Mouse (Mus musculus) C2C12 (cell line): ENCODE data around the gene Anapc13. TPM values are rescaled to one million over a fixed set of nuclear protein-coding genes. Genes with fewer than 3 reads are reported as not detected.
A peak's percentile ranks its signal among the peaks of the same experiment; 100 is the strongest.

Experiments
- H3K27me3 ChIP-seq: one replicate; pipeline ENCODE4 v1.6.1; 2011; ENCODE audit not compliant: control insufficient read depth, insufficient read depth, insufficient read length
- H3K36me3 ChIP-seq: one replicate; pipeline ENCODE4 v1.6.1; 2011; ENCODE audit not compliant: control insufficient read depth, insufficient read depth
- H3K4me3 ChIP-seq: one replicate; pipeline ENCODE4 v1.5.1; 2011; ENCODE audit warnings: mild to moderate bottlenecking, control low read depth; ENCODE audit not compliant: poor library complexity, insufficient read depth, severe bottlenecking
- H3K79me2 ChIP-seq: one replicate; pipeline ENCODE4 v1.6.1; 2011; ENCODE audit not compliant: control insufficient read depth, insufficient read depth
- H3K79me3 ChIP-seq: one replicate; pipeline ENCODE4 v1.6.1; 2011; ENCODE audit warnings: low read depth, control low read depth
- H3ac ChIP-seq: one replicate; pipeline ENCODE3; 2011; ENCODE audit warnings: low read depth; ENCODE audit not compliant: control insufficient read depth, insufficient read length
- CEBPB ChIP-seq: IDR thresholded peaks from one replicate; pipeline ENCODE4 v1.6.1; 2011; ENCODE audit warnings: low read depth, mild to moderate bottlenecking, control low read depth, moderate library complexity
- CTCF ChIP-seq: IDR thresholded peaks from one replicate; pipeline ENCODE4 v1.5.1; 2011; ENCODE audit not compliant: control insufficient read depth, insufficient read depth, insufficient read length
- FOSL1 ChIP-seq: IDR thresholded peaks from one replicate; pipeline ENCODE4 v1.8.0; 2011; ENCODE audit warnings: mild to moderate bottlenecking, low read length; ENCODE audit not compliant: poor library complexity, insufficient read depth, severe bottlenecking
- MAX ChIP-seq: IDR thresholded peaks from one replicate; pipeline ENCODE4 v1.6.1; 2011; ENCODE audit warnings: mild to moderate bottlenecking, control low read depth
- MYOD1 ChIP-seq: IDR thresholded peaks from one replicate; pipeline ENCODE4 v1.6.1; 2011; ENCODE audit warnings: low read depth; ENCODE audit not compliant: control insufficient read depth, insufficient read length
- MYOG ChIP-seq: IDR thresholded peaks from one replicate; pipeline ENCODE4 v1.6.1; 2011; ENCODE audit not compliant: control insufficient read depth, insufficient read length; ENCODE audit errors: extremely low read depth
- USF1 ChIP-seq: IDR thresholded peaks from one replicate; pipeline ENCODE4 v1.6.1; 2011; ENCODE audit warnings: low read depth, mild to moderate bottlenecking, control low read depth, moderate library complexity
- long read RNA-seq, 2 experiments: library from polyadenylated mRNA; unstranded; transcript quantifications; one replicate each; pipeline ENCODE4 v2.0.0; 2019 to 2020
- polyA plus RNA-seq: library from polyadenylated mRNA; unstranded; fragments of >200 nt; fragmentation: generic; extraction: Trizol; gene quantifications from one replicate; pipeline ENCODE4 v1.2.1, GENCODE M21; 2012; ENCODE audit warnings: missing spikeins

Gene Anapc13
- 136 TPM for polyA plus RNA-seq
- long read RNA-seq, experiment 1, transcript Anapc13-203 (3 exons, 727 nt), result minor isoform, 5 of 101 reads
- long read RNA-seq, experiment 1, transcript Anapc13-204 (3 exons, 589 nt), result major isoform, 45 of 101 reads
- long read RNA-seq, experiment 1, partial matches to known transcripts, result 17 of 101 reads
- long read RNA-seq, experiment 1, other reads (novel, unspliced or antisense), result 34 of 101 reads
- long read RNA-seq, experiment 2, partial matches to known transcripts, result 0 of 5 reads
- long read RNA-seq, experiment 2, other reads (novel, unspliced or antisense), result 1 of 5 reads

DNA sequence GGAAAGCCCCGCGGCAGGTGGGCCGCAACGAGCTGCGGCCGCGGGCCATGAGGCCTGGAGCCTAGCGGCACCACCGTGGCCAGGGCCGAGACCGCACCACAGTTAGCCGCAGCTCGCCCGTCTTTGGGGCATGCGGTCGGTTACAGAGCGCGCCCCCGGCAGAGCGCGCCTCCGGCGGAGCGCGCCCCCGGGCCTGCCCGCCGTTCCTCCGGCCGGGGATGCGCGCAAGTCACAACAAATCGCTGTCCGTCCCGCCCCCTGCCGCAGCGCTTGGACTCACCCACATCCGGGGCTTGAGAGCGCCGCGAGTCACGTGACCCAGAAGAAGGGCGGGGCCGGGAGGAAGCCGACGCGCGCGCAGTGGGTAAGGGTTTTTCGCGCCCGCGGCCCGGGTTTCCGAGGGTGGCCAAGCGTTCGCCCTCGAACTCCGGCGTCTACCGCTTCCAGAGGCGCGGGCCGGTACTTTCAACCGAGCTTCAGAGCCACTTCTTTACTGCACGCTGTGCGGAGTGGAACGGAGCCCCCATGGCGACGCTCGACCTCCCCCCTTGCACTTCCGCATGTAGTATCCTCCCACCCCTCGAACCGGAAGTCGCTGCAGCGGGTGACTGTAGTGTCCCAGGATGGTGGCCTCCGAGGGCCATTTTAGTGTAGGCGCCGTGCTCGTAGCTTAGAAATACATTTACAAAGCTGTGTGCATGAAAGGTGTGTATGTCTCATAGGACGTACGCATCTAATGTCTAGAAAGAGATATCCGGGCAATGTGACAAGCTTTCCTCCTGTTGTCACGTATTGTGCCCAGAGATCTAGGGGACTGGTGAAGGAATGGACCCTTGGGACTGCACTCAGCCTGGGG, at the start of gene Anapc13, which contains the start of gene Cep63:
TSS of gene Anapc13 (plus strand) at position 314 of the 856 bp plus-strand sequence.
TSS of gene Cep63 (minus strand) at position 552 of the 856 bp plus-strand sequence.
- Histone ChIP-seq H3K27me3 (no peaks in the 10 kb centered on the region), H3K79me2 (peaks cover 26% of the 10 kb centered on the region), H3K36me3 (no peaks in the 10 kb centered on the region), H3ac (peak within 1 kb of the TSS; percentile 93), H3K4me3 (peak within 1 kb of the TSS; percentile 53), H3K79me3 (peaks cover 7% of the 10 kb centered on the region)
- no peak for TF ChIP-seq MYOD1
- TF ChIP-seq MAX, result no peak
- TF ChIP-seq CTCF, result no peak
- TF ChIP-seq USF1, result peak; percentile 84
- TF ChIP-seq MYOG, result no peak
- no peak for TF ChIP-seq CEBPB
- no peak for TF ChIP-seq FOSL1

DNA sequence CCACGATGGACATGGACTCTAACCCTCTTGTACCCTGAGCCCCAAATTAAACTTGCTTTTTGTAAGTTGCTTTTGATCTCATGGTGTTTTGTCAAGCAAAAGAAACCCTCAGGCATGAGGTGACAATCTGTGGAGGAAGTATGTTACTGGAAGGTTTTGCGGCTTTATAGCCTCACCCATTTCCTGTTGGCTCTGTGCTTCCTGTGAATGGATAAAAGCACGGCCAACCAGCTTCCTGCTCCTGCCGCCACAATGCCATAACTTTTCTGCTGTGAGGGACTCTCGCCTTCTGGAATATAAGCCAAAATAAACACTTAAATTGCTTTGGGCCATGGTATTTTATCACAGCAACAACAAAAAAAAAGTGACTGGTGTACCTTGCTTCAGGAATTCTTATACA, 48.6 kb upstream of the Anapc13 start:
- TF ChIP-seq CTCF (no peak), FOSL1 (no peak), MYOD1 (no peak), MYOG (no peak), CEBPB (no peak), USF1 (no peak), MAX (no peak)
- H3ac ChIP-seq, result no peak overlapping the region
- H3K79me3 ChIP-seq, result no peaks in the 10 kb centered on the region
- no peaks in the 10 kb centered on the region for H3K36me3 ChIP-seq
- no peaks in the 10 kb centered on the region for H3K27me3 ChIP-seq
- H3K79me2 ChIP-seq, result no peaks in the 10 kb centered on the region
- no peak overlapping the region for H3K4me3 ChIP-seq

DNA sequence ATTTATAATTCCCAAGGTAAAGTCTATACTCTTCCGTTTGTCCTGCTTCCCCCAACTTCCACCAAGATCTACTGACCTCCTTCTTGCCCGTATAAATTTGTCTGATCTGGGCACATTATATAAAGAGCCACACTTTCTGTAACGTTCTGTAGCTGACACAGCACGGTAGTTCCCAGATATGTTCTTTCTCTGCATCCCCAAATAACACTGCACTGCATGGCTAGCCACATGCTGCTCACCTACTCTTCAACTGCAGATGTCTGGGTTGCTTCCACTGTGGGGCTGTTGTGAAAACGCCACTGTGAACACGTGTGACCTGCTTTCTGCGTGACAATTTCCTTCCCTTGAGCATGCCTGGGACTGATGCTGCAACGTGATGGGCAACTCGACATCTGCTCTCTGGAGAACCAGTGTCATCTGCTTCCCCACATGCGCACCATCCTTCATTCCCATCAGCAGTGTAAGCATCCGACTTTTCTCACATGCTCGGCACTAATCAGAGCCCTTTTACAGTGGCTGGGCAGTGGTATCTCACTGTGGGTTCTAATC, 44.1 kb upstream of the Anapc13 start:
- H3K79me3 ChIP-seq, result no peaks in the 10 kb centered on the region
- H3K4me3 ChIP-seq, result no peak overlapping the region
- H3ac ChIP-seq, result no peak overlapping the region
- H3K79me2 ChIP-seq, result no peaks in the 10 kb centered on the region
- H3K27me3 ChIP-seq, result no peaks in the 10 kb centered on the region
- H3K36me3 ChIP-seq, result no peaks in the 10 kb centered on the region
- TF ChIP-seq MAX (no peak), MYOD1 (no peak), CEBPB (no peak), CTCF (no peak), MYOG (no peak)

DNA sequence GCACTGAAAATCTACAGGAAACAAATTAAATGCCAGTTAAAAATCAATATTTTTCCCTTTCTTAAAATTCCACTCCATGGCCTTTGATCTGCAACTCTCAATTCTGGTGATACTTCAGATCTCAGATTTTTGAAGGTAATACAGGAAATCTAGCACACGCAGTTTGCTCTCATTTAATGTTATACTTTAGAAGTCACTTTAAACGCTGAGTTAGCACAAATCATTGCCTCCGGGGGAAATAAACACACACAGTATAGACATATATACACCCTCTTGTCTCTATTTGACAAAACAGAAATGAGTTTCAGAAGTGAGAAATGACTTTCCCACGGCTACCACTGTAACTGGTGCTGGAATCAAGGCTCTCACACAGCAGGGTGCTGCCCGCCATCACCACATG, 38.7 kb upstream of the Anapc13 start:
- H3K79me3 ChIP-seq, result no peaks in the 10 kb centered on the region
- TF ChIP-seq CEBPB, result no peak
- no peak for TF ChIP-seq CTCF
- TF ChIP-seq FOSL1, result no peak
- TF ChIP-seq MYOG, result no peak
- TF ChIP-seq MYOD1, result no peak
- no peak for TF ChIP-seq USF1
- no peak for TF ChIP-seq MAX
- peaks cover 6% of the 10 kb centered on the region for H3K36me3 ChIP-seq
- no peak overlapping the region for H3K4me3 ChIP-seq
- no peaks in the 10 kb centered on the region for H3K79me2 ChIP-seq
- no peaks in the 10 kb centered on the region for H3K27me3 ChIP-seq
- H3ac ChIP-seq, result no peak overlapping the region

DNA sequence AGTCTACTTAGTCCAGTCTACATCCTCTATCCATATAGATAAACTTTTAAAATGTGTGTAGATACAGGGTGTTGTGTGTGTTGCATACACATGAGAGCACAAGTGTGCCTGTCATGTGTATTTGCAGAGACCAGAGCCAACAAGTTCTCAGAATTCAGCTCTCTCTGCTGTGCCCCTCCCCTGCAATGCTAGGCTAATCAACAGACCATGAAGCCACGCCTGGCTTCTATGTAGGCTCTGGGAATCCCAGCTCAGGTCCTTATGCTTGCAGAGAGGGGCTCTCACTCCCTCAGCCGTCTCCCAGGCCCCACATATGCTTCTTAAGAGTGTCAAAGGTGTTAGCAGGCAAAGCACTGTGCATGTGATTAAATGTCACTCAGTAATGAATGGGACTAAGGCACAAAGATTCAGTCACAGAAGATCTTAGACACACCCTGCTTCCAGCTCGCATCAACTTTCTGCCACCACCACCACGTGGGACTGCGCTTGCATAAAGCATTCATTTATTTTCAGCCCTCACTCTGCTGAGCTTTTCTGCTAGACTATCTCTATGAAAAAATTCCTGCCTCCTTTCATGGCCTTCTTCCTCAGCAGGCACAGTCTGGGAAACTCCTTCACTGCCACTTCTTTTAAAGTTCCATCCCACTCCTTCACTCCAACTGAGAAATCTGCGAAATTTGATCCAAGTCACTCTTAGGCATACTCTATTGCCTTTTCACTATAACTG, 31.3 kb upstream of the Anapc13 start:
- H3K79me2 ChIP-seq, result no peaks in the 10 kb centered on the region
- H3K36me3 ChIP-seq, result peaks cover 12% of the 10 kb centered on the region
- TF ChIP-seq MYOD1 (no peak), CTCF (no peak), FOSL1 (no peak), MAX (no peak), MYOG (no peak), CEBPB (no peak), USF1 (no peak)

More for the DNA sequence above, 31.3 kb upstream of the Anapc13 start:
- H3K4me3 ChIP-seq, result no peak overlapping the region
- no peaks in the 10 kb centered on the region for H3K27me3 ChIP-seq
- H3K79me3 ChIP-seq, result no peaks in the 10 kb centered on the region
- no peak overlapping the region for H3ac ChIP-seq
